Mouse (Mus musculus): ENCODE data around the gene Cldn20. TPM values are rescaled to one million over a fixed set of nuclear protein-coding genes. Genes with fewer than 3 reads are reported as not detected.

Gene Cldn20
- polyA plus RNA-seq, 1 experiment from 2014 or later: 0.53 TPM

DNA sequence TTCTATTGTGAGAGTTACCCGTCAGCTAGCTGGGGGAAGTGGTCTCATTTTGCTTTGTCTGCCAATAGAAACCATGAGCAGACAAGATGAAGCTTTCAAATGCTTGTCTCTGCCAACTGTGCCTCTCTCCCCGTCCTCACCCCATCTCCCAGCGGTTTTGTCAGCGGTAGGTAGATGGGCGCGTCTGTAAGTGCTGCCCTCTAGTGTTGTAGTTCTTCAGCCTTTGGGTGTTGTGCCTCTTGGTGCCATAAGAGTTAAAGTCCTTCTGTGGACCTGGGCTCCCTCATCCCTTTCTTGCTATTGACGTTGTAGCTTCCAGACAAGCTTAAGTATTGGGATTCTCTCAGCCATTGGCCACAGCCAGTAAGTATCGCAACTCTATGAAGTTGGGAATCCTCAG, 30.1 kb downstream of the Cldn20 start:
- ATAC-seq (ENCODE audit: insufficient number of reproducible peaks, low FRiP score, low TSS enrichment, low read depth): no peak
- Histone ChIP-seq H3K4me1 (peaks cover 7% of the 10 kb centered on the region; the same call in 1 of the 2 replicates), H3K9ac (no peak overlapping the region), H3K27me3 (no peaks in the 10 kb centered on the region), H3K27ac (replicated peaks) (no peak overlapping the region), H3K9me3 (replicated peaks) (no peaks in the 10 kb centered on the region), H3K36me3 (no peaks in the 10 kb centered on the region), H3K4me3 (replicated peaks) (no peak overlapping the region), H3K4me2 (replicated peaks) (no peak overlapping the region)
- WGBS: 53% methylated on average over 8 of the region's 8 CpGs

DNA sequence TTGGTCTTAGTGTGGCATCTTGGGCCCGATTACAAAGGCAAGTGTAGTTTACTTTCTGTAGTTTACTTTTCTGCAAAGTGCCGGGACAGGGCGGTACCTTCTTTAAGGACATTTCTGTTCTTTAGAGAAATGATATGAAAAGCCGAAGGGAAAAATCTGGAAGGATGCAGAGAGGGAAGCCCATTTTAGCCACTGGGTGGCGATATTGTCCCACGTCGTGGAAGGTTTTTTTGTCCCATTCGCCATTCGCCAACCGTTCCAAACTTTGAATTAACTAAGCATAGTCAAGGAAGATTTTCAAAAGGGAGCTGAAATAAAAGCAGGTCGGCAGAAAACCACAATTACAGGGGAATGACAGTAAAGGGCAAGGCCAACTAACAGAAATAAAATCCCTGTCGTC, 38.5 kb downstream of the Cldn20 start:
- no peak for ATAC-seq (ENCODE audit: insufficient number of reproducible peaks, low FRiP score, low TSS enrichment, low read depth)
- peak overlapping the region; percentile 36; the same call in 1 of the 2 replicates for H3K4me2 ChIP-seq (replicated peaks)
- no peaks in the 10 kb centered on the region for H3K36me3 ChIP-seq
- no peaks in the 10 kb centered on the region for H3K27me3 ChIP-seq
- 3% methylated on average over 12 of the region's 12 CpGs for WGBS
- no peaks in the 10 kb centered on the region for H3K9me3 ChIP-seq (replicated peaks)
- H3K27ac ChIP-seq (replicated peaks): no peak overlapping the region
- no peak overlapping the region for H3K9ac ChIP-seq
- H3K4me3 ChIP-seq (replicated peaks): no peak overlapping the region
- H3K4me1 ChIP-seq: no peaks in the 10 kb centered on the region

Other genes starting within 250 kb of the Cldn20 start
- gene Tiam2, start 206.0 kb upstream of the Cldn20 start, polyA plus RNA-seq (2015; fragmentation: Nextera tagmentation; extraction: Ambion mirVana): 18.2 TPM in 2 replicates
- 13.1 and 14.1 TPM in 2 replicates for gene Tfb1m, start 25.2 kb downstream of the Cldn20 start, polyA plus RNA-seq (2015; fragmentation: Nextera tagmentation; extraction: Ambion mirVana)
- not detected in 2 replicates for gene Nox3, start 163.7 kb downstream of the Cldn20 start, polyA plus RNA-seq (2015; fragmentation: Nextera tagmentation; extraction: Ambion mirVana)

All from embryonic facial prominence, embryonic 15.5 days (tissue).